Mouse (Mus musculus) neural tube, embryonic 13.5 days (tissue): ENCODE data around the gene Pdcd4. TPM values are rescaled to one million over a fixed set of nuclear protein-coding genes. Genes with fewer than 3 reads are reported as not detected.
A peak's percentile ranks its signal among the peaks of the same experiment; 100 is the strongest.
"Not testable (repeated sequence)": the region's sequence is repeated elsewhere in the genome, so short reads cannot be mapped to it uniquely, and the experiment has no call there.

Experiments used
- ATAC-seq: fragments of 200-750 bp; cut with Nextera tagmentation; 2 replicates; pipeline ENCODE4 v1.8.0; 2017; ENCODE audit warnings: low read depth, mild to moderate bottlenecking, moderate TSS enrichment, moderate library complexity
- H3K27ac ChIP-seq: fragments of 300-500 bp; sonication (generic); replicated peaks from 2 replicates; pipeline ENCODE4 v1.5.1; 2015; ENCODE audit warnings: moderate library complexity, mild to moderate bottlenecking, inconsistent platforms
- H3K27me3 ChIP-seq: fragments of 300-500 bp; sonication (generic); 2 replicates; pipeline ENCODE4 v1.6.1; 2015; ENCODE audit warnings: mild to moderate bottlenecking, inconsistent platforms
- H3K36me3 ChIP-seq: fragments of 300-500 bp; sonication (generic); 2 replicates; pipeline ENCODE4 v1.6.1; 2015; ENCODE audit warnings: mild to moderate bottlenecking, inconsistent platforms
- H3K4me1 ChIP-seq: fragments of 300-500 bp; sonication (generic); replicated peaks from 2 replicates; pipeline ENCODE4 v1.6.1; 2015; ENCODE audit warnings: inconsistent platforms
- H3K4me2 ChIP-seq: fragments of 300-500 bp; sonication (generic); 2 replicates; pipeline ENCODE4 v1.6.1; 2015; ENCODE audit warnings: inconsistent platforms, mild to moderate bottlenecking, moderate library complexity
- H3K4me3 ChIP-seq: fragments of 300-500 bp; sonication (generic); 2 replicates; pipeline ENCODE4 v1.5.1; 2015; ENCODE audit warnings: mild to moderate bottlenecking, inconsistent platforms
- H3K9ac ChIP-seq: fragments of 300-500 bp; sonication (generic); 2 replicates; pipeline ENCODE4 v1.6.1; 2015; ENCODE audit warnings: moderate library complexity, mild to moderate bottlenecking, inconsistent platforms
- H3K9me3 ChIP-seq: fragments of 300-500 bp; sonication (generic); 2 replicates; pipeline ENCODE4 v1.6.1; 2016; ENCODE audit warnings: inconsistent platforms
- WGBS: fragments of 180-500 bp; shearing (Covaris S2); methylation state at CpG from one replicate; pipeline ENCODE4 v1.1.7; 2015; 5-methylcytosine and 5-hydroxymethylcytosine counted together
- polyA plus RNA-seq: library from polyadenylated mRNA; unstranded; fragments of >200 nt; fragmentation: Nextera tagmentation; extraction: Ambion mirVana; gene quantifications from 2 replicates; pipeline ENCODE4 v1.2.1, GENCODE M21; 2015

Pdcd4 gene
- polyA plus RNA-seq, 1 experiment from 2014 or later = 80.5 TPM

DNA sequence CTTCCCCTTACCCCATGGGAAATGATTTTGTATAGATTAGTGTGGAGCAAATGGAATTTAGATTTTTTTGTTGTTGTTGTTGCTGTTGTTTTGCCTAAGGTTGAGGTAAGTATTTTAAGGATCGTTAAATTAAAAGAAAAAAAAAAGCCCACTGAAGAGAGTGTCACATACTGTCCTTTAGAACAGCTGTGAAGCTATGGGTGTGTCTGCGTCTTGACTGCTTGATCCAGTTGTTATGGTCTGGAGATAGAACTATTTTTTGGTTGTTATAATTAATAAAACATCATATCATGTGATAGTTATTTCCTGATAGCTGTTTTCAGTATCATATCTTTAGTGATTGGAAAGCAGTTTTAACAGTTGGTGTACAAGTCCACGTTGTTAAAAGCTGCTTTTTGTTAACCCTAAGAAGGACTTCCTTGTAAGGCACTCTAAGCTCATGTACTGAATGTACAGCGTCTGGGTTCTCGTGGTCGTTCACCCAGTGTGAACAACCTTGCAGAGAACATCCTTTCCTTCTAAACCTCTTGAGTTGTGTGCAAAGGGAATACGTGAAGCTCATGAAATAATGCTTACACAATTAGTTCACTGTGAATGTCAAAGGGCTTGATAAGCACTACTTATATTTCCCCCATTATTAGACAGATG is 12.9 kb downstream of the Pdcd4 start:
- Histone ChIP-seq H3K4me1 (peaks cover 32% of the 10 kb centered on the region), H3K27me3 (no peaks in the 10 kb centered on the region), H3K27ac (no peak overlapping the region), H3K4me2 (peak overlapping the region; percentile 73), H3K36me3 (peaks cover 15% of the 10 kb centered on the region), H3K9ac (peak overlapping the region; percentile 96), H3K4me3 (peak overlapping the region; percentile 98), H3K9me3 (no peaks in the 10 kb centered on the region)
- 73% methylated on average over 7 of the region's 7 CpGs for WGBS
- ATAC-seq = no peak

- H3K4me1 ChIP-seq = peaks cover 32% of the 10 kb centered on the region
- H3K4me2 ChIP-seq = peak overlapping the region; percentile 73; the same call in 1 of the 2 replicates
- H3K9me3 ChIP-seq = no peaks in the 10 kb centered on the region
- peaks cover 23% of the 10 kb centered on the region for H3K36me3 ChIP-seq
- H3K9ac ChIP-seq = no peak overlapping the region
- H3K27ac ChIP-seq = no peak overlapping the region
- no peaks in the 10 kb centered on the region for H3K27me3 ChIP-seq
- H3K4me3 ChIP-seq = no peak overlapping the region
- 59% methylated on average over 6 of the region's 6 CpGs for WGBS
- ATAC-seq = no peak
Observed at GRCm38 (mm10) chr19:53906033-53906702, 14.1 kb downstream of the Pdcd4 start.

DNA sequence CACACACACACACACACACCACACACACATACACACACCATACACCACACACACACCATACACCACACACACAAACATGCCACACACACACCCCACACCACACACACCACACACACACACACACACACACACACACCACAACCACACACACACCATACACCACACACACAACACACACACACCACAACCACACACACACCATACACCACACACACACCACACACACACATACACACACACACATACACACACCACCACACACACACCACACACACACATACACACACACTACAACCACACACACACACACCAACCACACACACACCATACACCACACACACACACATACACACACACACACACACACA is 14.7 kb downstream of the Pdcd4 start:
- not testable (repeated sequence) for H3K27ac ChIP-seq, H3K9ac ChIP-seq, H3K4me3 ChIP-seq, H3K9me3 ChIP-seq, H3K4me2 ChIP-seq, ATAC-seq, H3K27me3 ChIP-seq
- Histone ChIP-seq H3K36me3 (peaks cover 27% of the 10 kb centered on the region), H3K4me1 (peaks cover 32% of the 10 kb centered on the region)

DNA sequence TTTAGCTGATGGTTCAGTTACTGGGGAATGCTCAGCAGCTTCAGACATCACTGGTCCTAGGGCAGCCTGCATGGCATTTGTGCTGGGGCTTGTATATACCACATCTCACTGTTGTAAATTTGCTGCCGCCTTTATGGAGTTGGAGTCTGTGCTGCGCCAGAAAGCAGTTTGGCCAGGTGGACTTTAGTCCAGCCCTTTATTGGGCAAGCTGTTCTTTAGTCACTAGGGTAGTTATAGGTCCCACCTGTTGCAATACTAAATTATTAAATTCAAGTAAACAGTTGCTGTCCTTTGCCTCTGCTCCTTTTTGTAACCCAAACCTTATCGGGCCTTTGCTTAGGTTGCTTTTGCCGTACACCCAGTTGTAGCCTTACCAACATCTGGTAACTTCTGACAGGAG is 22.9 kb downstream of the Pdcd4 start:
- Histone ChIP-seq H3K36me3 (peaks cover 87% of the 10 kb centered on the region), H3K27ac (no peak overlapping the region), H3K4me2 (no peak overlapping the region), H3K4me3 (no peak overlapping the region), H3K9me3 (no peaks in the 10 kb centered on the region), H3K27me3 (no peaks in the 10 kb centered on the region), H3K4me1 (no peaks in the 10 kb centered on the region), H3K9ac (no peak overlapping the region)
- 97% methylated on average over 4 of the region's 4 CpGs for WGBS
- no peak for ATAC-seq

DNA sequence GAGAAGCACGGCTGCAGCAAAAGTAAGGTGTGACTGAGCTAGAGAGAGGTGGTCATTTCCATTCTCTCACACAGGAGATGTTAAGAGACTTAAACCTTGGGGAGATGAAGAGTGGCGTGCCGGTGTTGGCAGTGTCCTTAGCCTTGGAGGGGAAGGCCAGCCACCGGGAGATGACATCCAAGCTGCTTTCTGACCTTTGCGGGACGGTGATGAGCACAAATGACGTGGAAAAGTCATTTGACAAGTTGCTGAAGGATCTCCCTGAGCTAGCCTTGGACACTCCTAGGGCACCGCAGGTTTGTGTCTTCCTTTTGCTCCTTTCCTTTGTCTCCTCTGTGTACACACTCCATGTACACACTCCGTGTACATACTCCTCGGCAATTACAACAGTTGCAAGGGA is 27.5 kb downstream of the Pdcd4 start:
- Histone ChIP-seq H3K9me3 (no peaks in the 10 kb centered on the region), H3K27me3 (no peaks in the 10 kb centered on the region), H3K4me2 (no peak overlapping the region), H3K36me3 (peaks cover 84% of the 10 kb centered on the region), H3K4me1 (no peaks in the 10 kb centered on the region), H3K27ac (no peak overlapping the region), H3K4me3 (no peak overlapping the region), H3K9ac (no peak overlapping the region)
- WGBS = 90% methylated on average over 10 of the region's 10 CpGs
- ATAC-seq = no peak

GRCm38 (mm10) chr19:53921996-53922395 is 30.0 kb downstream of the Pdcd4 start:
- H3K9ac ChIP-seq, H3K4me3 ChIP-seq, H3K4me2 ChIP-seq, ATAC-seq, H3K27ac ChIP-seq, H3K4me1 ChIP-seq, H3K27me3 ChIP-seq, H3K9me3 ChIP-seq: not testable (repeated sequence)
- WGBS = 95% methylated on average over 3 of the region's 3 CpGs
- H3K36me3 ChIP-seq = peaks cover 70% of the 10 kb centered on the region

DNA sequence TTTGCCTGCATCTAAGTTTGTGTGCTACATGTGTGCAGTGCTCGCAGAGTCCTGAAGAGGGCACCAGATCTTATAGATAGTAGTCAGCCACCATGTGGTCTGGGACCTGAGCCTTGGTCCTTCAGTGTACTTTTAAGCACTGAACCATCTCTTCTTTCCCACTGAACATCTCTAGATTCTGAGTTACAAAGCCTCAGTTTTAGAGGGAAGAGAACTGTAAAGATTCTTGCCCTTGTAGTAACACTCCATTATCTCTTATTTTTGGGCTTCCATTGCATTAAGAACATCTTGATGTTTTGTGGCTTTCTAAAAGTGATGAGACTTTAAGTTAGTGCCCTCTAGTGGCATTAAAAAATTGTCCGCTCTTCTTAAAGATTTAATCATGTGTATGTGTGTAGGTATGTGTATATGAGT is 33.3 kb downstream of the Pdcd4 start:
- H3K4me3 ChIP-seq = no peak overlapping the region
- H3K36me3 ChIP-seq = peaks cover 61% of the 10 kb centered on the region
- no peak overlapping the region for H3K4me2 ChIP-seq
- no peaks in the 10 kb centered on the region for H3K27me3 ChIP-seq
- no peaks in the 10 kb centered on the region for H3K9me3 ChIP-seq
- WGBS = 90% methylated on average over 2 of the region's 2 CpGs
- no peaks in the 10 kb centered on the region for H3K4me1 ChIP-seq
- no peak for ATAC-seq
- no peak overlapping the region for H3K27ac ChIP-seq
- no peak overlapping the region for H3K9ac ChIP-seq

GRCm38 (mm10) chr19:53926705-53927104 is 34.7 kb downstream of the Pdcd4 start:
- 98% methylated on average over 1 of the region's 1 CpGs for WGBS
- H3K4me1 ChIP-seq = no peaks in the 10 kb centered on the region
- no peak overlapping the region for H3K4me3 ChIP-seq
- no peak overlapping the region for H3K4me2 ChIP-seq
- peaks cover 62% of the 10 kb centered on the region for H3K36me3 ChIP-seq
- H3K9ac ChIP-seq = no peak overlapping the region
- H3K27me3 ChIP-seq = no peaks in the 10 kb centered on the region
- H3K27ac ChIP-seq = no peak overlapping the region
- ATAC-seq = no peak
- H3K9me3 ChIP-seq = no peaks in the 10 kb centered on the region

DNA sequence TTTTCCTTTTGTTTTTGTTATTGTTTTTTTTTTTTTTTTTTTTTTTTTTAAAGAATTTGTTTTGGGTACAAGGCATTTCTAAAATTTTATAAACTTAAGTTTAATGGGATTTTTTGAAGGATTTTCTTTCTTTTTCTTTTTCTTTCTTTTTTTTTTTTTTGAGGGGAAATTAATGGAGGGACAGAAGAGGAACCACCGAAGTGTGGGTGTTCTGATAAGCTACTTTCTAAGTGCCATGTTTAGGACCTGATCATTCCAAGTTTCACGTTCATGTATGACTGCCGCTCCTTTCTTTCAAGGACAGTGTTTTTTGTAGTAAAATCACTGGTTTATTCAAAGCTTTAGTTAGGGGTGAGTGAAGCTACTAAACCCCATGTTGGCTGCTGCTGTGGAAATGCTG is 37.2 kb downstream of the Pdcd4 start:
- H3K4me3 ChIP-seq = no peak overlapping the region
- H3K9ac ChIP-seq = no peak overlapping the region
- WGBS = 92% methylated on average over 3 of the region's 3 CpGs
- no peaks in the 10 kb centered on the region for H3K27me3 ChIP-seq
- no peak overlapping the region for H3K4me2 ChIP-seq
- ATAC-seq = no peak
- no peaks in the 10 kb centered on the region for H3K9me3 ChIP-seq
- no peak overlapping the region for H3K27ac ChIP-seq
- H3K4me1 ChIP-seq = no peaks in the 10 kb centered on the region
- H3K36me3 ChIP-seq = peaks cover 60% of the 10 kb centered on the region

GRCm38 (mm10) chr19:53933050-53933449 is 41.0 kb downstream of the Pdcd4 start:
- Histone ChIP-seq H3K27ac (no peak overlapping the region), H3K9me3 (no peaks in the 10 kb centered on the region), H3K36me3 (peaks cover 53% of the 10 kb centered on the region), H3K9ac (no peak overlapping the region), H3K4me3 (no peak overlapping the region), H3K4me2 (no peak overlapping the region), H3K27me3 (no peaks in the 10 kb centered on the region), H3K4me1 (no peaks in the 10 kb centered on the region)
- no peak for ATAC-seq

- Histone ChIP-seq H3K36me3 (peaks cover 56% of the 10 kb centered on the region), H3K27ac (no peak overlapping the region), H3K4me3 (no peak overlapping the region), H3K9ac (no peak overlapping the region), H3K27me3 (no peaks in the 10 kb centered on the region), H3K4me1 (no peaks in the 10 kb centered on the region), H3K9me3 (no peaks in the 10 kb centered on the region), H3K4me2 (no peak overlapping the region)
- ATAC-seq = no peak
Observed at GRCm38 (mm10) chr19:53934046-53934445, 42.0 kb downstream of the Pdcd4 start.

DNA sequence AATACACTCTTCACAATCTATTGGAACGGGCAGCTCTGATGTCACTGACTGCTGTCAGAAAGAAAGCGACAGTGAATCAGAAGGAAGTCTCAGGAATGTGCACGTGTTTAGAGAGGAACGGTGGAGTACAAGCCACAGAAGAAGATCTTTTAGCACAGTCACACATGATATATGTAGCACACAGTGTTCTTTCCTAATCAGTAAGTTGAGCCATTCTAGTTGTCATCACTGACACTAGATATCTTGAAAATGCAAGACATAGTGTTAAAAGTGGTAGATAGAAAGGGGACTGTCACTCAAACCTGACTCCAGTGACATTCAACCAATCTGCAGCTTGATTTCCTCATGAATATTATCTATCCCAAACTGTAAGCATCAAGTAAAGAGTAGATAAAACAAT is 47.4 kb downstream of the Pdcd4 start:
- peaks cover 13% of the 10 kb centered on the region for H3K4me1 ChIP-seq
- H3K27me3 ChIP-seq = no peaks in the 10 kb centered on the region
- no peak overlapping the region for H3K27ac ChIP-seq
- no peak overlapping the region for H3K4me3 ChIP-seq
- peaks cover 25% of the 10 kb centered on the region for H3K36me3 ChIP-seq
- H3K9me3 ChIP-seq = no peaks in the 10 kb centered on the region
- ATAC-seq = no peak
- H3K4me2 ChIP-seq = no peak overlapping the region
- no peak overlapping the region for H3K9ac ChIP-seq
- 92% methylated on average over 4 of the region's 4 CpGs for WGBS

DNA sequence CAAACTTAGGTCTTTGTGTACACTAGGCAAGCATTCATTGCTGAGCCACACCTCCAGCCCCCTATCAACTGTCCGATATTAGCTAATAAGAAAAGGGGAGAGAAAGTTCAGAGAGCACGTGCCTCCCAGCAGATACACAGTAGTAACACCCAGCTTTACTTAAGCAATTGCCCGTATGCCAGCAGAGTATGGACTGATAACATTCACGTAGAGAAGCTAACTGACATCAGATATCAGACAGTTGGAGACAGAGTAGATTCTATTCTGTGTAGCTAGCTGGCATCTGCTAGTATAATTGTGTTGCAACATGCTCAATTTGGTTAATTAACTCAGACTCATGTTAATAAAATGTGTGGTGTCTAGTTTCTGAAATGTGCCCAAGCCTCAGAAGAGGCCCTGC is 49.1 kb downstream of the Pdcd4 start:
- H3K9me3 ChIP-seq = no peaks in the 10 kb centered on the region
- 88% methylated on average over 4 of the region's 4 CpGs for WGBS
- no peaks in the 10 kb centered on the region for H3K27me3 ChIP-seq
- peaks cover 25% of the 10 kb centered on the region for H3K36me3 ChIP-seq
- no peak overlapping the region for H3K4me3 ChIP-seq
- no peak overlapping the region for H3K9ac ChIP-seq
- H3K4me1 ChIP-seq = peaks cover 18% of the 10 kb centered on the region
- no peak overlapping the region for H3K27ac ChIP-seq
- H3K4me2 ChIP-seq = no peak overlapping the region
- no peak for ATAC-seq
